Mouse (Mus musculus) heart, embryonic 16.5 days (tissue): ENCODE results near the gene Katnb1. TPM values are rescaled to one million over a fixed set of nuclear protein-coding genes. Genes with fewer than 3 reads are reported as not detected.

ENCODE experiments used
- ATAC-seq: fragments of 200-750 bp; cut with Nextera tagmentation; replicated peaks from 2 replicates; pipeline ENCODE4 v1.8.0; 2017; ENCODE audit warnings: moderate number of reproducible peaks; ENCODE audit not compliant: insufficient read depth, low FRiP score; ENCODE audit errors: extremely low read depth
- H3K27ac ChIP-seq: fragments of 300-500 bp; sonication (generic); 2 replicates; pipeline ENCODE4 v1.5.1; 2014; ENCODE audit warnings: mild to moderate bottlenecking, low read length, control low read depth, moderate library complexity
- H3K27me3 ChIP-seq: fragments of 300-500 bp; sonication (generic); 2 replicates; pipeline ENCODE4 v1.6.1; 2014; ENCODE audit warnings: low read length, mixed read lengths; ENCODE audit not compliant: control insufficient read depth, insufficient read depth
- H3K36me3 ChIP-seq: fragments of 300-500 bp; sonication (generic); 2 replicates; pipeline ENCODE4 v1.6.1; 2014; ENCODE audit not compliant: control insufficient read depth, insufficient read depth
- H3K4me1 ChIP-seq: fragments of 300-500 bp; sonication (generic); 2 replicates; pipeline ENCODE4 v1.6.1; 2014; ENCODE audit warnings: low read length, mixed read lengths; ENCODE audit not compliant: control insufficient read depth, insufficient read depth
- H3K4me2 ChIP-seq: fragments of 300-500 bp; sonication (generic); 2 replicates; pipeline ENCODE4 v1.6.1; 2014; ENCODE audit warnings: low read depth, mild to moderate bottlenecking, control low read depth, low read length
- H3K4me3 ChIP-seq: fragments of 300-500 bp; sonication (generic); 2 replicates; pipeline ENCODE4 v1.5.1; 2014; ENCODE audit warnings: mild to moderate bottlenecking, control low read depth, low read length
- H3K9ac ChIP-seq: fragments of 300-500 bp; sonication (generic); 2 replicates; pipeline ENCODE4 v1.6.1; 2014; ENCODE audit warnings: low read length, control low read depth
- H3K9me3 ChIP-seq: fragments of 300-500 bp; sonication (generic); replicated peaks from 2 replicates; pipeline ENCODE4 v1.6.1; 2016; ENCODE audit warnings: low read length; ENCODE audit not compliant: control insufficient read depth
- WGBS: fragments of 180-500 bp; shearing (Covaris S2); extraction: QIAGEN DNeasy Blood & Tissue Kit; methylation state at CpG from one replicate; pipeline ENCODE4 v1.1.7; 2014; 5-methylcytosine and 5-hydroxymethylcytosine counted together
- polyA plus RNA-seq: library from polyadenylated mRNA; unstranded; fragments of >200 nt; fragmentation: Nextera tagmentation; extraction: Ambion mirVana; gene quantifications from 2 replicates; pipeline ENCODE4 v1.2.1, GENCODE M21; 2015

Katnb1 gene
- polyA plus RNA-seq, 1 experiment from 2014 or later = 19.1 TPM

DNA sequence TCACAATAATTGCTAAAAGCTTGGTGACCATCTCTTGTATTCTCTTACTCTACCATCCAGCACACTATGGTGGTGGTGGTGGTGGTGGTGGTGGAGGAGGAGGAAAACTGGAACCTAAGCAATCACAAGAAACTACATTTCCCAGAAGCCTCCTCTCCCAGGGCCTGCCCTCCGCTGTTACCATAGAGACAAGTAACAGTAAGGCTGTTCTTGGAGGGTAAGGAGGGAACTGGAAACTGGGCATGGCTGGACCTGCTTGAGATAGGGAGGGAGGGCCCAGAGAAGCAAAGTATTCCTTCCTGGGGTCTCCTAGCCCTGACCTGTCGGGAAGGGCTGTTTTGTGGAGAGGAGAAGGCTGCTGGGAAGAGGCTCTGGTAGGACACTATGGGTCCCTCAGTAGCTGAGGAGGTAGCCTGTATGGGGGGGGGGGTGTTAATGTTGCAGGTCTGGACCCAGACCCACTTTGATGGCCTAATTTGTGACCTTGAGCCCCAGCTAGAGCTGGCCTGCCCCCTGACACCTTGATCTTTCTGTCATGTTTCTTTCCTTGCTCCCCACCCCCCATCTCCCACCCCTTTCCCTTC lies 26.0 kb upstream of the Katnb1 start, which contains the start of gene Drc7:
Gene Drc7, plus strand, starts transcription at position 177 of the 584 bp plus-strand sequence.
- ATAC-seq = no peak
- H3K4me2 ChIP-seq = no peak within 1 kb of the TSS
- H3K4me1 ChIP-seq = no peaks in the 10 kb centered on the region
- H3K9me3 ChIP-seq = no peaks in the 10 kb centered on the region
- H3K27me3 ChIP-seq = no peaks in the 10 kb centered on the region
- H3K9ac ChIP-seq = no peak within 1 kb of the TSS
- H3K4me3 ChIP-seq = no peak within 1 kb of the TSS
- no peaks in the 10 kb centered on the region for H3K36me3 ChIP-seq
- 36% methylated on average over 2 of the region's 2 CpGs for WGBS
- H3K27ac ChIP-seq = no peak within 1 kb of the TSS

DNA sequence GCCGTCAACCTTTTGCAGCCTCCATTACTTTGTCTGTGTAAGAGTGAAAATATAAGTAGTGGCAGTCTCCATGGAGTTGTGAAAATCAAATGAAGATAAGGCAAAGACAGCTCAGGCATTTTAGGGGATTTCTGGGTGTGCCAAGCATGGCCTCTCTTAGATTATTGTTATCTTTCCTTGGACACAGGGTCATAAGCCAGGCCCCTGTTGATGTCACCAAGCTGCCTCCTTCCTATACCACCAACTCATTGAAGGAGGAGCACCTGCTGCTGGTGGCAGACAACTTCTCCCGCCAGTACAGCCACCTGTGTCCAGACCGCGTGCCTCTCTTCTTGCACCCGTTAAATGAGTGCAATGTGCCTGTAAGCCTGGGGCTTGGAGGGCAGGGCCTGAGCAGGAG lies 24.6 kb upstream of the Katnb1 start:
- no peak overlapping the region for H3K4me3 ChIP-seq
- H3K27me3 ChIP-seq = no peaks in the 10 kb centered on the region
- H3K4me2 ChIP-seq = no peak overlapping the region
- no peaks in the 10 kb centered on the region for H3K4me1 ChIP-seq
- 71% methylated on average over 5 of the region's 5 CpGs for WGBS
- no peaks in the 10 kb centered on the region for H3K9me3 ChIP-seq
- no peak overlapping the region for H3K27ac ChIP-seq
- H3K36me3 ChIP-seq = no peaks in the 10 kb centered on the region
- no peak overlapping the region for H3K9ac ChIP-seq
- no peak for ATAC-seq

DNA sequence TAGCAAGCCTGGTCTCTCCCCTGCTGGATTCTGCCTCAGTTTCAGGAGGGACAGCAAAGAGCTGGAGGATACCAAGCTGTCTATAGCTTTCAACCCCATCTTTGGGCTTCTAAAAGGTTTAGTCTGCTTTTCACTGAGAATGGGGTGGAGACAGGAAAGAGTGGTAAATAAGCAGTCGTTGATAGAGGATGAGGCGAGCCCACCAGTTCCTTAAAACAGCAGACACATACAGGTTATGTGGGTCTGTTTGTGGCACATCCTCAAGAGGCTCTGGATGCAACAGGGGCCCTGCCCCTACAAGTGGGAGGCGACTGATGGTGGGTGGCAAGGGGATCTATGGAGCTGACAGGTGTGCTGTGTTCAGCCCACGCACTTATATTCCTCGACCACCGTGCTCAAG lies 22.3 kb upstream of the Katnb1 start:
- 65% methylated on average over 6 of the region's 6 CpGs for WGBS
- ATAC-seq = no peak
- no peaks in the 10 kb centered on the region for H3K9me3 ChIP-seq
- H3K36me3 ChIP-seq = no peaks in the 10 kb centered on the region
- no peak overlapping the region for H3K9ac ChIP-seq
- H3K4me1 ChIP-seq = no peaks in the 10 kb centered on the region
- no peak overlapping the region for H3K27ac ChIP-seq
- no peaks in the 10 kb centered on the region for H3K27me3 ChIP-seq
- no peak overlapping the region for H3K4me2 ChIP-seq
- no peak overlapping the region for H3K4me3 ChIP-seq

DNA sequence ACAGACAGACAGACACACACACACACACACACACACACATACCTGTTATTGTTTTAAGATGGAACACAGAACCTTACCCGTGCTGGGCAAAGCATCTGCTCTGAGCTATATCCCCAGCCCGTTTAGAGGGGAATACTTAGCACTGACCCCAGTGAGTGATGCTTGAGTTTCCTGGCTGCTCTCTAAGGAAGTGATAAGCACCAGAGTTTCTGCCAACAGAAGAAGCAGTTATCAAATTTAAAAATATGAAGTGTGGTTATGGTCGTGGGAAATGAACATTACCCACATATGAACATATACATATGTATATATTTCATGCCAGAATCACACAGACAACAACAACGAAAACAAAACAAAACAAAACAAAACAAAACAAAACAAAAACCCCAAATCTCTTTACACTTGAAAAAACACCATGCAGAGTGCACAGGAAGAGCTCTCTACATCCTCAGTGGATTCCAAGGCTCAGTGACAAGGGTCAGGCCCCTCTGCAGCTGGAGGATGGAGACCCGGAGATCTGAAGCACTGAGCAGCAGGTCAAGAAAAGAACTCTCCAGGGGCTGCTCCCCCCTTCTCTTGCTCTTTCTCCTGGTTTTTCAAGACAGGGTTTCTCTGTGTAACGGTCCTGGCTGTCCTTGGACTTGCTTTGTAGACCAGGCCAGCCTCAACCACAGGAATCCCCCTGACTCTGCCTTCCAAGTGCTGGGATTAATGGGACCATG lies 21.0 kb upstream of the Katnb1 start:
- Histone ChIP-seq H3K4me3 (no peak overlapping the region), H3K9me3 (no peaks in the 10 kb centered on the region), H3K27me3 (no peaks in the 10 kb centered on the region), H3K36me3 (no peaks in the 10 kb centered on the region), H3K4me2 (no peak overlapping the region), H3K4me1 (no peaks in the 10 kb centered on the region), H3K9ac (no peak overlapping the region), H3K27ac (peak overlapping the region; percentile 3)
- 37% methylated on average over 6 of the region's 6 CpGs for WGBS
- no peak for ATAC-seq

DNA sequence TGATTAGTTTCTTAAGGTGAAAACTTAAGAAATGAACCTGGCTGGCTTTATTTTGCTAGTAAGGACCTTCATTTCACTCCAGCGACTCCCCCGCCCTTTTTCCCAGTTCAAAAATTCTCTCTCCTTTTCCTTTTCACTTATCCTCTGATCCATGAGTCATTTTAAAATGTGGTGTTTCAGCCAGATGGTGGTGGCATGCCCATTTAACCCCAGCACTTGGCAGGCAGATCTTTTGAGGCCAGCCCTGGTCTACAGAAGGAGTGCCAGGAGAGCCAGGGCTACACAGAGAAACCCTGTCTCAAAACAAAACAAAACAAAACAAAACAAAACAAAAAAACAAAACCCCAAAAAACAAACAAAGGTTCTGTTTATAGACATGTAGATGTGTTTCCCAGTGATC lies 16.5 kb upstream of the Katnb1 start:
- H3K27me3 ChIP-seq = no peaks in the 10 kb centered on the region
- no peak overlapping the region for H3K4me2 ChIP-seq
- H3K9ac ChIP-seq = no peak overlapping the region
- 94% methylated on average over 2 of the region's 2 CpGs for WGBS
- H3K27ac ChIP-seq = no peak overlapping the region
- no peak overlapping the region for H3K4me3 ChIP-seq
- no peaks in the 10 kb centered on the region for H3K9me3 ChIP-seq
- no peak for ATAC-seq
- H3K36me3 ChIP-seq = no peaks in the 10 kb centered on the region
- H3K4me1 ChIP-seq = no peaks in the 10 kb centered on the region

DNA sequence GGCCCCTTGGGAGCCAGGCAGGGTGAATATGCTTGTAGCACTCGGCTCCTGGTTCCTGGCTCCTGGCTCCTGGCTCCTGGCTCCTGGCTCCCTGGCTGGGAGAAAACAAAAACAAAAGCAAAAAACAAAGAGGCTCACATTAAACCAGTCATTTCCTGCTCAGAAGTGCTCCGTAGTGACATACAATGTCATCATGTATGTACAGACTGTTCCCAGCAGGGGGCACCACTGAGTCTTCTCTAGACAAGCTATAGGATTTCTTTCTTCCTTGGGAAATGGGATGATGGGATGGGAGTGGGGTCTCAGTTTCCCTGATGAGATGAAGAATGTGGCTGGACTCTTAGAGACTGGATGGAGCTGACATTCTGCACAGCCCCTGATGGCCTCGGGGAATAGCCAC lies 13.4 kb upstream of the Katnb1 start:
- Histone ChIP-seq H3K27ac (no peak overlapping the region), H3K4me2 (no peak overlapping the region), H3K4me1 (no peaks in the 10 kb centered on the region), H3K9me3 (no peaks in the 10 kb centered on the region), H3K9ac (no peak overlapping the region), H3K27me3 (no peaks in the 10 kb centered on the region), H3K36me3 (no peaks in the 10 kb centered on the region), H3K4me3 (no peak overlapping the region)
- no peak for ATAC-seq
- WGBS = 56% methylated on average over 3 of the region's 3 CpGs

DNA sequence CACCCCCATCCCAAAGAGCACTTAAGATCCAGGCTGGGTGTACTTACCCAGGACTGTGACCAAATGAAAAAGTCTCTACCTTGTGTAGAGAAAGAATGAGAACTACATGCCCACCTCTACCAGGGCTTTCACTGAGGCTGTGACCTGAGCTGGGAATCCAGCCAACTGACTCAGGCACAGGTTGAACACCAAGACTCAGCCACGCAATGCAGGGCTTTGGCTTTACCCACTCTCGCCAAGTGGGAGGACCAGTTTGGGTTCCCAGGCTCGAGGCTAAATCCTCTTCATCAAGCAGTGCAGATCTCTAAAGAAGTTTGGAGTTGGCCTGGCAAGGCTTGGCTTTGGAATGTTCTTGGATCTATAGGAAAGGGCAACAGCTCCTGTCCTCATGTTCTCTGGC lies 5.5 kb upstream of the Katnb1 start:
- Histone ChIP-seq H3K36me3 (no peaks in the 10 kb centered on the region), H3K27ac (no peak overlapping the region), H3K4me3 (no peak overlapping the region), H3K27me3 (no peaks in the 10 kb centered on the region), H3K9ac (no peak overlapping the region), H3K9me3 (no peaks in the 10 kb centered on the region), H3K4me1 (0 out of 2 replicates have a peak, but pooled peaks cover 2% of the 10 kb centered on the region), H3K4me2 (no peak overlapping the region)
- ATAC-seq = no peak
- 63% methylated on average over 3 of the region's 3 CpGs for WGBS

DNA sequence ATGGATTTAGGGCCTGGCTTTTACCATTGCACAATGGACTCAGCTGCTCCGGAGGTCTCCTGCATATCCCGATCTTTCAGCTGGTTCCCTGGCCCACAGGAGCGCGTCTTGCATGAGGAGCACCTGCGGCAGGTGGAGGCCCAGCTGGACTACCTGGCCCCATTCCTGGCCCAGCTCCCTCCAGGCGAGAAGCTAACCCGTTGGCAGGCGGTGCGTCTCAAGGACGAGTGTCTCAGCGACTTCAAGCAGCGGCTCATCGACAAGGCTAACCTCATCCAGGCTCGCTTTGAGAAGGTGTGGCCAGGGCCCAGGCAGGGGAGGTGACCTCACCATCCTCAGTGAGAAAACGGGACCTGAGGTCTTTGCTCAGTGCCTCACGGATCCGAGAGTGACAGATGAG lies 4.8 kb upstream of the Katnb1 start:
- no peak for ATAC-seq
- H3K9me3 ChIP-seq = no peaks in the 10 kb centered on the region
- H3K4me3 ChIP-seq = no peak overlapping the region
- no peaks in the 10 kb centered on the region for H3K27me3 ChIP-seq
- no peaks in the 10 kb centered on the region for H3K36me3 ChIP-seq
- H3K4me2 ChIP-seq = no peak overlapping the region
- H3K27ac ChIP-seq = no peak overlapping the region
- H3K4me1 ChIP-seq = 0 out of 2 replicates have a peak, but pooled peaks cover 2% of the 10 kb centered on the region
- H3K9ac ChIP-seq = no peak overlapping the region
- 74% methylated on average over 17 of the region's 17 CpGs for WGBS

DNA sequence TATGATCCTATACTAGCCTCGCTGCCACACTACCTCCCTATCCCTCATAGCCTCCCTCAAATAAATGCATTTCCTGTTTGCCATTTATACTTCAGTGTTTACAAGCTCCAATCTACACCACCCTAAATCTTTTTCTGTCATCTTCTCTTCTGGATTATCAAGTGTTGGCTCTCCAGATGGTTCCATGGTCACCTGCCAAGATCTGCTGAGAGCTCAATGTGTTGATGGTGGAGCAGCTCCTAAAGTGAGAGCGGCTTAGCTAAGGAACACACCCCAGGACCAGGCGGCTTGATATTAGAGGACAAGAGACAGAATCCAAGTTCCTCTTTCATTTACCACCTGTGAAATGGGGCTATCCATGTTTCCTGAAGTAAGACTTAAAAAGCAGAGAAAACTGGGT lies 2.9 kb upstream of the Katnb1 start:
- H3K4me1 ChIP-seq = peaks cover 11% of the 10 kb centered on the region
- H3K27ac ChIP-seq = no peak overlapping the region
- 70% methylated on average over 3 of the region's 3 CpGs for WGBS
- H3K4me2 ChIP-seq = no peak overlapping the region
- no peak overlapping the region for H3K4me3 ChIP-seq
- no peaks in the 10 kb centered on the region for H3K27me3 ChIP-seq
- no peaks in the 10 kb centered on the region for H3K9me3 ChIP-seq
- no peak overlapping the region for H3K9ac ChIP-seq
- no peaks in the 10 kb centered on the region for H3K36me3 ChIP-seq
- no peak for ATAC-seq
